Mouse (Mus musculus) C3H10T1/2 (cell line): ENCODE results near the gene Plppr4. TPM values are rescaled to one million over a fixed set of nuclear protein-coding genes. Genes with fewer than 3 reads are reported as not detected.

Source experiments
- polyA plus RNA-seq, 2 experiments: library from polyadenylated mRNA; unstranded; fragments of >200 nt; fragmentation: generic; extraction: Trizol; gene quantifications; one replicate each; pipeline ENCODE4 v1.2.1; 2012; ENCODE audit warnings: missing spikeins in 2 of 2

Gene Plppr4
- polyA plus RNA-seq, result not detected

GRCm38 (mm10) chr3:117360528-117360927 is at the start of gene Plppr4:
Plppr4 (minus strand) TSS chr3:117360876.

Other genes starting within 250 kb of the Plppr4 start
- gene Plppr5, start 214.0 kb upstream of the Plppr4 start, polyA plus RNA-seq, result under 1 TPM in 1 of 2 experiments, not detected in 1; 0.12 TPM